Mouse (Mus musculus): Measurements from ENCODE around the gene Paf1.
"Not testable (repeated sequence)": the region's sequence is repeated elsewhere in the genome, so short reads cannot be mapped to it uniquely, and the experiment has no call there.

Gene Paf1

GRCm38 (mm10) chr7:28385196-28385595, 7.6 kb upstream of the Paf1 start:
- DNase-seq (ENCODE audit: low spot score), result no peak

- no peak for DNase-seq (ENCODE audit: low spot score)
Measured at GRCm38 (mm10) chr7:28386007-28386406, 6.7 kb upstream of the Paf1 start.

GRCm38 (mm10) chr7:28386462-28386861, 6.3 kb upstream of the Paf1 start:
- DNase-seq (ENCODE audit: low spot score), result no peak

GRCm38 (mm10) chr7:28386877-28387276, 5.9 kb upstream of the Paf1 start:
- DNase-seq (ENCODE audit: low spot score), result not testable (repeated sequence)

- DNase-seq (ENCODE audit: low spot score), result not testable (repeated sequence)
Measured at GRCm38 (mm10) chr7:28387384-28387783, 5.4 kb upstream of the Paf1 start.

GRCm38 (mm10) chr7:28390331-28390730, 2.4 kb upstream of the Paf1 start:
- no peak for DNase-seq (ENCODE audit: low spot score)

- DNase-seq (ENCODE audit: low spot score), result no peak
Measured at GRCm38 (mm10) chr7:28393272-28393951, 661 bp downstream of the Paf1 start.

GRCm38 (mm10) chr7:28395425-28395824, 2.7 kb downstream of the Paf1 start:
- no peak for DNase-seq (ENCODE audit: low spot score)

GRCm38 (mm10) chr7:28398000-28398399, 5.2 kb downstream of the Paf1 start:
- DNase-seq (ENCODE audit: low spot score), result no peak

GRCm38 (mm10) chr7:28398696-28399340, 6.1 kb downstream of the Paf1 start:
- DNase-seq (ENCODE audit: low spot score), result no peak

GRCm38 (mm10) chr7:28401030-28401429, 8.3 kb downstream of the Paf1 start:
- DNase-seq (ENCODE audit: low spot score), result no peak

GRCm38 (mm10) chr7:28401942-28402341, 9.2 kb downstream of the Paf1 start:
- DNase-seq (ENCODE audit: low spot score), result no peak

GRCm38 (mm10) chr7:28410841-28411475, 18.2 kb downstream of the Paf1 start:
- no peak for DNase-seq (ENCODE audit: low spot score)

GRCm38 (mm10) chr7:28412826-28413225, 20.1 kb downstream of the Paf1 start:
- DNase-seq (ENCODE audit: low spot score), result no peak

- DNase-seq (ENCODE audit: low spot score), result no peak
Measured at GRCm38 (mm10) chr7:28417368-28417767, 24.6 kb downstream of the Paf1 start.

GRCm38 (mm10) chr7:28418096-28418670, 25.4 kb downstream of the Paf1 start:
- DNase-seq (ENCODE audit: low spot score), result no peak

GRCm38 (mm10) chr7:28419416-28419815, 26.7 kb downstream of the Paf1 start:
- no peak for DNase-seq (ENCODE audit: low spot score)

GRCm38 (mm10) chr7:28423018-28423417, 30.3 kb downstream of the Paf1 start:
- no peak for DNase-seq (ENCODE audit: low spot score)

GRCm38 (mm10) chr7:28427738-28428137, 35.0 kb downstream of the Paf1 start:
- DNase-seq (ENCODE audit: low spot score), result no peak

- no peak for DNase-seq (ENCODE audit: low spot score)
Measured at GRCm38 (mm10) chr7:28430512-28430911, 37.8 kb downstream of the Paf1 start.

- no peak for DNase-seq (ENCODE audit: low spot score)
Measured at GRCm38 (mm10) chr7:28432252-28432651, 39.5 kb downstream of the Paf1 start.

GRCm38 (mm10) chr7:28435660-28436259, 43.0 kb downstream of the Paf1 start:
- no peak for DNase-seq (ENCODE audit: low spot score)

Data from urinary bladder, postnatal 10 days (tissue).